Mouse (Mus musculus) ES-E14 (cell line): Measurements from ENCODE around the gene Defb25.

Experiments
- ZC3H11A ChIP-seq: IDR thresholded peaks from 2 replicates; pipeline ENCODE4 v1.6.1; 2012; ENCODE audit warnings: low read depth, mild to moderate bottlenecking, inconsistent platforms, low read length, borderline replicate concordance
- ZNF384 ChIP-seq: IDR thresholded peaks from 2 replicates; pipeline ENCODE4 v1.6.1; 2012; ENCODE audit warnings: low read depth, low read length, inconsistent platforms

DNA sequence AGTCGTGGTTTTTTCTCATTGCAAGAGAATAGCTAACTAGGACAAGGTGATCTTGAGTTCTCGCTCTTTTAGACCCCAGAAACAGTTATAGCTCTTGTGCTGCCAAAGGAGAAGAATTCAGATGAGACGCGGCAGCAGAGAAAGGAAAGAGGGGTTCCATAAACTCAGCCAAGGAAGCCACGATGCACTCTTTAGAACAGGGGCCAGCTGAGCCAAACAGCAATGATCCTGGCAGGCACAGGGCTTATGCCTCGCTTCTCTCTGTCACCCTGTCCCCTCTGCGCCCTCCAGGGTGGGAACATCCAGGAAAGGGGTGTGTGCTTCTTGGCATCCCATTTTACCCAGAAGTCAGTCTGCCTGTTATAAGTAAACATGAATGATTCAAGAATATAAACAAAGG is 23.6 kb downstream of the Defb25 start, which contains the start of gene Defb45:
- no peak for TF ChIP-seq ZNF384
- no peak for TF ChIP-seq ZC3H11A
